Mouse (Mus musculus) left cerebral cortex, postnatal 10 days (tissue): Measurements from ENCODE around the gene Kcnh1. TPM values are rescaled to one million over a fixed set of nuclear protein-coding genes. Genes with fewer than 3 reads are reported as not detected.

Experiments
- DNase-seq, 2 experiments: peaks; one replicate each; pipeline ENCODE4 v3.0.0; 2021 to 2022; ENCODE audit warnings: low spot score in 2 of 2, mixed read lengths in 1 of 2; ENCODE audit errors: extremely low spot score in 1 of 2
- intact Hi-C: fragments of 180-260 bp; cut with DNase I; formaldehyde crosslinking; loops from one replicate; pipeline ENCODE4 v1.15.1; 2025
- total RNA-seq, 2 experiments: library from RNA; stranded (reverse); gene quantifications; 2 replicates each; pipeline ENCODE4 v1.2.3; 2021

The Kcnh1 gene
- total RNA-seq, 2 experiments from 2014 or later, result 34.8 to 35.2 TPM

- DNase-seq, result no peak
- intact Hi-C loops, result no loop called here
Measured at GRCm38 (mm10) chr1:192380596-192381041, 190.0 kb downstream of the Kcnh1 start.

DNA sequence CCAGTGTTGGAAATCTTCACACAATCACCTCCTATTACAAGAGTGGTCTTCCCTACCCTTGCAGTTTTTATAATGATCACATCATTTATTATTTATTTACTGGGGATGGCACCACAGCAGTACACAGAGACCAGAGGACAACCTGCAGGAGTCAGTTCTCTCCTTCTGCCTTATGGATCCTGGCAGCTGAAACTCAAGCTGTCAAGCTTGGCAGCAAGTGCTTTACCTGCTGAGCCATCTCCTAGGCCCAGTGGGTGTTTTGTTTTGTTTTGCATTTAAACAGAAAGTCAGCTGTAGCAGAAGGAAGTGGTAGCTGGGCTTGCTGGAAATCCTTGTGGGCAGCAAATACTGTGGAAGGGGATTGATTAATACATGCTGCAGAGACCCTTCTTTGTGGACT lies 197.1 kb downstream of the Kcnh1 start:
- DNase-seq, result no peak
- intact Hi-C loops, result no loop called here

DNA sequence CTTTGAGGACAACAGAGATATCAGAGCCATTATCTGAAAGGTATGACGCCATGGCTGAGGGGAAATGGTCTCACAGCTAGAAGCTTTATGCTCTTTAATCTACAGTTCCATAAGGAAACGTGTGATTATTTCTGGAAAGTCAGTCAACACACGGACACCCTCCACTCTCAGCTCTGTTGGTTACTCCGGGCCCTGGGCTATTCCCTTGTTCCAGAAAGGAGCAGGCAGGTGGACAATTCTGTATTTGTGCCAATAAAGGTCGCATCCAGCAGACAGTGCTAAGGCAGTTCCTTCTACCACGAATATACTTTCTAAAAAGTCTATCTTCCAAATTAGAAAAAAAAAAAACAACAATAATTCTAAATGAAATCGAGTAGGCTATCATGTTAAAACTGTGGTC lies 200.5 kb downstream of the Kcnh1 start:
- no peak for DNase-seq
- intact Hi-C loops, result no loop called here

DNA sequence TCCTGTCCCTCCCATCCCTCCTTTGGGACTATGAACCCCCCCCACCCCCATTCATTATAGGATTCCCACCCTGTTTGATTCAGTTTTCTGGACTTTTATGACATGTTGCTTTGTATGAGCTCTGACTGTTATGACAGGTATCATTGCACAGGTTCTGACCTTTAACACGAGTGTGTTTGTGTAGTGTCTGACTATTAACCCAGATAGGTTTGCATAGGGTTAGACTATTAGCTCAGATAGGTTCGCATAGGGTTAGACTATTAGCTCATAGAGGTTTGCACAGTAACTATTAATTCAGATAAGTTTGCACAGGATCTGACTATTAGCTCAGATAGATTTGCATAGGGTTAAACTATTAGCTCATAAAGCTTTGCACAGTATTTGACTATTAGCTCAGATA lies 201.7 kb downstream of the Kcnh1 start:
- intact Hi-C loops, result no loop called here
- no peak for DNase-seq

DNA sequence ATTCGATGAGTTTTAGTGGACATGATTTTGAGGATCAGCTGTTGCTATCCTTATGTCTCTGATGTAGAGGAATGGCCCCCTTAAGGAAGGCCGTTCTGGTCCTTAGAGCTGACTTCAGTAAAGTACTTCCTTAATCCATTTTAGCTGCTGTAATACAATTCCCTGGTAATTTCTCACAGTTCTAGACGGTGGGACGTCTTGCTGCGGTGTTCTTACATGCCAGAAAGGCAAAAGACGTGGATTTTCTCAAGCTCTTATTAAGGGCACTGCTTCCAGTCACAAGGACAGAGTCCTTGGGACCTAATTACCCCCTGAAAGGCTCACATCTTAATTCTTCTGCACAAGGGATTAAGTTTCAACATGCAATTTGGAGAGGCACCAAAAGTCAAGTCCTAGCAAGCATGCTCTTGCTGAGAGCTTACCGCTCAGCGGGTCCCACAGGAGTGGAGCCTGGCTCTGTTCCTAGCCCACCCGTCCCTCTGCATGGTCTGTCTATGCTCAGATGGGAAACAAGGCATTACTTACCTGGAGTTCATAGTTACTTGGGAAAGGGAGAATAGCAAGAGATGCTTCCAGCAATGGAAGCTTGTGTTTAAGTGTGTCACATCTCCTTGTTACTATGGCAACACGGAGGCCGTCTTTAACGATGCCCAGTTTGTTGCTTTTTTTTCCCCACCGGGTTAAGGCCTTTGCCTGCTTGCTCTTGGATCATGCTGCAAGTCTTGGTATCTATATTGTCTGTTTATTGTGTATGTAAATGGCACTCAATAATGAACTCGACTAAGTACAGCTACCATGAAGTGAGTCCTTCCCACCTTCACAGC lies 209.3 kb downstream of the Kcnh1 start:
- intact Hi-C loops, result no loop called here
- DNase-seq, result no peak

- intact Hi-C loops, result no loop called here
- peak in 1 of 2 experiments; percentile 43 for DNase-seq
Measured at GRCm38 (mm10) chr1:192400991-192401390, 210.4 kb downstream of the Kcnh1 start.

- intact Hi-C loops, result no loop called here
- DNase-seq, result no peak
Measured at GRCm38 (mm10) chr1:192402911-192403704, 212.5 kb downstream of the Kcnh1 start.

DNA sequence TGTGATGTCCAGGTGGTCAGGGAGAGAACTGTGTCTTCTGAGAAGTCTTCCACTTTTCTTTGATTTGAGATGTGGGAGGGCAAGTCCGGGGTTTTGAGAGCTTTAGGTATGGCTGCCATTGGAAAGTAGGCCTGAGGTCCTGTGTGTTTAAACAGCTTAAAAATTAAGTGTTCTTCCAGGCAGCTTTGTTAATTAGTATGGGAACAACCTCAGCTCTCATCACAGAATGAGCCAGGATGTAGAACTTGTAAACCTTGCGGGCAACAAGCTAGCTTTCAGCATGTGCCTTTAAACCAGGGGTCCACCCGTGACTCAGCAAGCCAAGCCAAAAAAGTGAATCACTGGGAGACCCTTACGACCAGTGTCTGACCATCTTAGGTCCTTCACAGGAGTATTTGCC lies 214.6 kb downstream of the Kcnh1 start:
- no peak for DNase-seq
- intact Hi-C loops, result no loop called here

DNA sequence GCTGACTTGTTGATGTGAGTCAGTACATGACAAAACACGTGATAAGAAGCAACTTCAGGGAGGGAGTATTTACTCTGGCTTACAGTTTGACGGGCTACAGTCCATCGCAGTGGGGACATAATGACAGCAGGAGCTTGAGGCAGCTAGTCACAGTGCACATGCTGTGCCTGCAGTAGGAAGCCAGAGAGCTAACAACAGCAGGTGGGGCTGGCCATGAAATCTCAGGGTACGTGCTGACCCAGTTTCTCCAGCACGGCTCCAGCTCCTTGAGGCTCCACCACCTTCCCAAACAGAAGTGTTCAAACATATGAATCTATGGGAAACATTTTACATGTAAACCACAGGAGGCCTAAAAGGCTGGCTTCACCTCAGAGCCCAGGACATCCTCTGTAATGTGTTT lies 216.0 kb downstream of the Kcnh1 start:
- DNase-seq, result no peak
- intact Hi-C loops, result no loop called here

GRCm38 (mm10) chr1:192415813-192416212 lies 225.2 kb downstream of the Kcnh1 start:
- intact Hi-C loops, result no loop called here
- no peak for DNase-seq

GRCm38 (mm10) chr1:192416241-192416821 lies 225.8 kb downstream of the Kcnh1 start:
- intact Hi-C loops, result no loop called here
- DNase-seq, result no peak

DNA sequence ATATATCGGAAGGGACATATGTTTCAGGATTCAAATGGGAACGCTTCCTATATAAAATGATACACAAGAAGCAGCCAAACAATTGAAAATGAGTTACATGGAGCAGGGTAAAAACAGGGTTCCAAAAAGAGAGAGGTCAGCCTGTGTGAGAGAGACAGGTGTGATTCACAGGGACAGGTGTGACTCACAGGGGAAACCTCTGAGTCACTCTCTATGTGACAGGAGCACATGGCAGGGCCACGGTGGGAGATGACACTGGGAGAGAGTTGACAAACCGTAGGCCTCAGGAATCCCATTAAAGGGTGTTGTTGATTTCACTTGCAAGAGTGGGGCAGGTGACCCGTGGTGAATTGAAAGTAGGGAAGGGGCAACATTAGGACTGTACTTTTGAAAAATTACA lies 228.6 kb downstream of the Kcnh1 start:
- no peak for DNase-seq
- intact Hi-C loops, result no loop called here

GRCm38 (mm10) chr1:192421377-192422166 lies 231.0 kb downstream of the Kcnh1 start:
- intact Hi-C loops, result no loop called here
- DNase-seq, result peak in 1 of 2 experiments; percentile 53

- intact Hi-C loops, result no loop called here
- DNase-seq, result no peak
Measured at GRCm38 (mm10) chr1:192431423-192431822, 240.8 kb downstream of the Kcnh1 start.

- no peak for DNase-seq
- intact Hi-C loops, result no loop called here
Measured at GRCm38 (mm10) chr1:192435503-192435902, 244.9 kb downstream of the Kcnh1 start.

- intact Hi-C loops, result no loop called here
- DNase-seq, result no peak
Measured at GRCm38 (mm10) chr1:192439151-192439837, 248.7 kb downstream of the Kcnh1 start.

DNA sequence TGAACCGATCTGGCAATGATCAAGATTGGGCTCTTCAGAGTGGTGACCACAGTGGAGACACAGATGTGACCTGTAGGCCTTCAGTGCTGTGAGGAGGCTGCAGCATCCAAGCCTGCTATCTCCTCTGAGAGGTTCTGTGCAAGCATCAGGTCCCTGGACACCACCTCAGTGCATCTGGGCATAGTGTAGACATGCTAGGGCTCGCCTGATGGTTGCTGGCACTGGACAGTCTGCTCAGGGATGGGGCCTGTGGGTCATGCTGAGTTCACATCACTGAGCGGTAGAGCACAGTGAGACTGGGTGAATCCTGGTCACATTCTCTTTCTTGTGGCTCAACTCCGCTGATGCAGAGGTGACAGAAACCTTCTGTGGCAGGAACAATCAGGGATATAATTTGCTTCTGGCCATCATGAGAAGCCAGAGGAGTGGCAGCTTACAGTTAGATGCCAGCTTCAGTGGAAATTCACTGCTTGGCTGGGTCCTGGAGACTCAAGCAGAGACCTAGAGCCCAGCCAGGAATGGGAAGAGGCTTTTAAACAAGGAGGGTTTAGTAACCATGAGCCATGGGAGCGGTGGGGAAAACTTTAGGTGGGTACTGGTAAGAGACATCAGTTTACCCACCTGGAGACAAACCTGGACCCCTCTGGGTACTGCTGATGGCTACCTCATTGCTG lies 252.3 kb downstream of the Kcnh1 start:
- DNase-seq, result no peak
- intact Hi-C loops, result loop anchor here (5.0 kb wide), 1 partner anchor 251 kb away; the partner anchor contains the start of gene Kcnh1
